Mouse (Mus musculus): ENCODE data around the gene Nek2. TPM values are rescaled to one million over a fixed set of nuclear protein-coding genes. Genes with fewer than 3 reads are reported as not detected.

Nek2 gene
- total RNA-seq (2023): 10 to 100 TPM; 19.4 to 21.3 TPM

GRCm38 (mm10) chr1:191821326-191822091 is at the start of gene Nek2:
Nek2 (plus strand) TSS chr1:191821444.

Other genes starting within 250 kb of the Nek2 start
- 10 to 100 TPM; 33.9 to 36.3 TPM for gene Dtl, start 245.9 kb upstream of the Nek2 start, total RNA-seq (2023)
- gene Ints7, start 245.8 kb upstream of the Nek2 start, total RNA-seq (2023): 10 to 100 TPM; 27.0 to 32.1 TPM
- gene Lpgat1, start 103.6 kb upstream of the Nek2 start, total RNA-seq (2023): 10 to 100 TPM; 72.8 to 75.1 TPM
- gene Slc30a1, start 85.3 kb downstream of the Nek2 start, total RNA-seq (2023): 10 to 100 TPM in 1 of 2 experiments, 1 to 10 TPM in 1; 8.6 to 10.7 TPM
- under 1 TPM; 0.75 to 0.95 TPM for gene Rd3, start 155.9 kb downstream of the Nek2 start, total RNA-seq (2023)

Data from neutrophil, adult 59 days (primary cell).